In genomic region chr4:114533894-114534754, GRCm38 (mm10) we compare ENCODE assay signal across 10 mouse cellular contexts.
DNase-seq lines count a peak whose midpoint lies in the region.
"Had no signal": no experiment of that assay in that cellular context is flagged by ENCODE, and none has a peak within 500 bp of the region (broad histone marks: within the 10 kb centered on the region; RNA-seq: fewer than 3 reads in every experiment).

No protein-coding gene starts in this region.

- peak; percentile 15 to 66 for DNase-seq in adrenal gland, adult (ENCODE audit: inconsistent age in 2 of 2, low spot score in 1 of 2)
- DNase-seq in adrenal gland, postnatal 4 days (ENCODE audit: low spot score in 2 of 2): no peak
- peak; percentile 56 for DNase-seq in urinary bladder, postnatal 14 days (ENCODE audit: low spot score)
- DNase-seq in urinary bladder, postnatal 10 days (ENCODE audit: low spot score): no peak
- DNase-seq in heart, postnatal 14 days: peak; percentile 74
- no peak for DNase-seq in frontal cortex, postnatal 25 days (ENCODE audit: low spot score in 2 of 2)
- no peak for DNase-seq in cerebellum, adult 11-12 months
- DNase-seq in neural tube, embryonic 10.5 days (ENCODE audit: extremely low spot score, low spot score): no peak
- DNase-seq: kidney, postnatal 10 days; thymus, postnatal 14 days had no signal

- intact Hi-C loops in heart, postnatal 14 days (cut with DNase I): no loop called here

Comparison
In these comparisons a context has a peak if more than half of its experiments do, and no peak if none do; other contexts are left out.
1. DNase-seq: peak in adrenal gland, adult (2 of 2), urinary bladder, postnatal 14 days (single experiment) and heart, postnatal 14 days (2 of 2); none in adrenal gland, postnatal 4 days (0 of 2), urinary bladder, postnatal 10 days (single experiment), frontal cortex, postnatal 25 days (0 of 2), cerebellum, adult 11-12 months (single experiment) and neural tube, embryonic 10.5 days (single experiment).